9 mouse cellular contexts compared by ENCODE assay signal in genomic region chr6:15789523-15790500, GRCm38 (mm10).
DNase-seq lines count a peak whose midpoint lies in the region; ATAC-seq and TF ChIP-seq lines count a peak whose summit lies in the region.
"Had no signal": no experiment of that assay in that cellular context is flagged by ENCODE, and none has a peak within 500 bp of the region (broad histone marks: within the 10 kb centered on the region; RNA-seq: fewer than 3 reads in every experiment).

No protein-coding gene starts in this region.

- TF ChIP-seq POLR2A in myocyte (IDR thresholded peaks at IDR 0.05; ENCODE audit: insufficient read length, low read depth) = no peak

- no peaks in the 10 kb centered on the region for H3K9me3 ChIP-seq in embryonic facial prominence, embryonic 11.5 days (replicated peaks; ENCODE audit: control insufficient read depth, low read length)
- no peaks in the 10 kb centered on the region for H3K9me3 ChIP-seq in limb, embryonic 12.5 days
- H3K9me3 ChIP-seq: G1E had no signal

- H3K9ac ChIP-seq in embryonic facial prominence, embryonic 11.5 days (replicated peaks; ENCODE audit: low read length) = no peak overlapping the region
- H3K9ac ChIP-seq in limb, embryonic 12.5 days (replicated peaks) = no peak overlapping the region

- no peak overlapping the region for H3K4me3 ChIP-seq in embryonic facial prominence, embryonic 11.5 days (ENCODE audit: low read depth, low read length)
- H3K4me3 ChIP-seq in limb, embryonic 12.5 days (replicated peaks) = no peak overlapping the region
- H3K4me3 ChIP-seq in myocyte = no peak overlapping the region

- H3K27me3 ChIP-seq in embryonic facial prominence, embryonic 11.5 days (ENCODE audit: control insufficient read depth, insufficient read depth, low read length) = no peaks in the 10 kb centered on the region
- no peaks in the 10 kb centered on the region for H3K27me3 ChIP-seq in limb, embryonic 12.5 days
- no peaks in the 10 kb centered on the region for H3K27me3 ChIP-seq in myocyte (ENCODE audit: control insufficient read depth, insufficient read depth, insufficient read length)

- H3K36me3 ChIP-seq in embryonic facial prominence, embryonic 11.5 days (replicated peaks; ENCODE audit: control insufficient read depth, insufficient read depth, low read depth, low read length) = no peaks in the 10 kb centered on the region
- no peaks in the 10 kb centered on the region for H3K36me3 ChIP-seq in limb, embryonic 12.5 days
- H3K36me3 ChIP-seq in myocyte (ENCODE audit: control insufficient read depth, insufficient read depth) = peaks cover 18% of the 10 kb centered on the region
- H3K36me3 ChIP-seq: G1E had no signal

- WGBS in embryonic facial prominence, embryonic 11.5 days = 37% methylated on average over 16 of the region's 16 CpGs
- WGBS in limb, embryonic 12.5 days = 33% methylated on average over 16 of the region's 16 CpGs

- peak; percentile 3 for DNase-seq in cerebellum, adult 11-12 months
- DNase-seq in cerebellum, adult 9-10 months = no peak
- peak; percentile 51 for DNase-seq in embryonic facial prominence, embryonic 11.5 days (ENCODE audit: low spot score)
- peak; percentile 77 for DNase-seq in heart, adult 8-10 months (ENCODE audit: low spot score)
- peak; percentile 72 for DNase-seq in kidney, adult 9 months
- peak; percentile 65 to 82 for DNase-seq in spleen, postnatal 4 days (ENCODE audit: low spot score in 2 of 2)

- H3ac ChIP-seq in myocyte (ENCODE audit: control insufficient read depth, insufficient read length) = no peak overlapping the region

- H3K27ac ChIP-seq in embryonic facial prominence, embryonic 11.5 days (replicated peaks; ENCODE audit: low read depth, low read length) = no peak overlapping the region
- no peak overlapping the region for H3K27ac ChIP-seq in limb, embryonic 12.5 days

- peaks cover 29% of the 10 kb centered on the region for H3K79me2 ChIP-seq in myocyte (ENCODE audit: control insufficient read depth, insufficient read depth)

- ATAC-seq in embryonic facial prominence, embryonic 11.5 days (replicated peaks; ENCODE audit: insufficient number of reproducible peaks, low FRiP score, low TSS enrichment, low read depth) = peak; percentile 62; the same call in 1 of the 2 replicates
- 0 out of 2 replicates have a peak, but pooled peaks have one; percentile 42 for ATAC-seq in limb, embryonic 12.5 days (ENCODE audit: insufficient number of reproducible peaks, insufficient read depth, low FRiP score, low TSS enrichment, low read depth)

- H3K4me1 ChIP-seq in embryonic facial prominence, embryonic 11.5 days (ENCODE audit: control insufficient read depth, insufficient read depth, low read length) = no peaks in the 10 kb centered on the region
- 0 out of 2 replicates have a peak, but pooled peaks cover 5% of the 10 kb centered on the region for H3K4me1 ChIP-seq in limb, embryonic 12.5 days (replicated peaks)

- H3K4me2 ChIP-seq in embryonic facial prominence, embryonic 11.5 days (ENCODE audit: low read depth, low read length) = no peak overlapping the region
- no peak overlapping the region for H3K4me2 ChIP-seq in limb, embryonic 12.5 days
- peak overlapping the region; percentile 43 for H3K4me2 ChIP-seq in myocyte (ENCODE audit: low read depth)

TF ChIP-seq in myocyte, 11 proteins besides CTCF, POLR2A, EP300 and RAD21:
- TF ChIP-seq REST (IDR thresholded peaks at IDR 0.05; ENCODE audit: insufficient read depth, insufficient read length) = no peak
- no peak for TF ChIP-seq E2F4 (IDR thresholded peaks at IDR 0.05; ENCODE audit: insufficient read depth)
- TF ChIP-seq CEBPB (IDR thresholded peaks at IDR 0.05; ENCODE audit: insufficient read depth, poor library complexity, severe bottlenecking) = no peak
- TF ChIP-seq MYOD1 (IDR thresholded peaks at IDR 0.05; ENCODE audit: control insufficient read depth in 1 of 3, insufficient read length in 2 of 3, low read depth in 2 of 3) = no peak
- TF ChIP-seq SRF (IDR thresholded peaks at IDR 0.05; ENCODE audit: control insufficient read depth, insufficient read length, low read depth) = no peak
- no peak for TF ChIP-seq MYOG (IDR thresholded peaks at IDR 0.05; ENCODE audit: control insufficient read depth in 1 of 3, insufficient read depth in 1 of 3, insufficient read length in 2 of 3, low read depth in 2 of 3)
- TF ChIP-seq TCF3 (IDR thresholded peaks at IDR 0.05; ENCODE audit: insufficient read length, low read depth) = no peak
- no peak for TF ChIP-seq POLR2AphosphoS2 (IDR thresholded peaks at IDR 0.05; ENCODE audit: insufficient read length, low read depth)
- no peak for TF ChIP-seq MAX (IDR thresholded peaks at IDR 0.05; ENCODE audit: low read depth)
- TF ChIP-seq USF1 (IDR thresholded peaks at IDR 0.05; ENCODE audit: low read depth) = no peak
- TF ChIP-seq TCF12 (IDR thresholded peaks at IDR 0.05; ENCODE audit: insufficient read depth, poor library complexity, severe bottlenecking) = no peak
